Comparison of ENCODE assay signal across 23 mouse cellular contexts in genomic region chr5:43384689-43385375, GRCm38 (mm10).
DNase-seq lines count a peak whose midpoint lies in the region; ATAC-seq lines count a peak whose summit lies in the region.
"Had no signal": no experiment of that assay in that cellular context is flagged by ENCODE, and none has a peak within 500 bp of the region (broad histone marks: within the 10 kb centered on the region; RNA-seq: fewer than 3 reads in every experiment).

No protein-coding gene starts in this region.

- WGBS in lung, embryonic 16.5 days: 55% methylated on average over 3 of the region's 3 CpGs

- DNase-seq in frontal cortex, postnatal 25 days (ENCODE audit: low spot score in 2 of 2): no peak
- DNase-seq in left cerebral cortex, adult 18-20 months (ENCODE audit: low spot score in 2 of 2): peak; percentile 15 to 19
- no peak for DNase-seq in left cerebral cortex, adult 11 months (ENCODE audit: low spot score)
- no peak for DNase-seq in lung, postnatal 10 days
- DNase-seq in fat pad, adult 2 months (ENCODE audit: extremely low read depth, low read depth, low spot score): peak; percentile 25
- no peak for DNase-seq in cerebellum, postnatal 14 days
- DNase-seq: cerebellum, adult 8-10 months; gastrocnemius, adult 2 months; heart, postnatal 10 days; lung, postnatal 14 days; right cerebral cortex, postnatal 14 days; thymus, adult 2 months had no signal

- no peaks in the 10 kb centered on the region; the same call in 1 of the 2 replicates for H3K4me1 ChIP-seq in lung, embryonic 16.5 days (replicated peaks; ENCODE audit: control insufficient read depth, insufficient read depth, low read length)
- H3K4me1 ChIP-seq: embryonic facial prominence, embryonic 12.5 days; forebrain, embryonic 15.5 days; limb, embryonic 12.5 days; midbrain, embryonic 15.5 days; stomach, embryonic 15.5 days had no signal

- no peak overlapping the region for H3K9ac ChIP-seq in lung, embryonic 16.5 days (ENCODE audit: low read length)
- H3K9ac ChIP-seq: embryonic facial prominence, embryonic 12.5 days; forebrain, embryonic 15.5 days; limb, embryonic 12.5 days; midbrain, embryonic 15.5 days; stomach, embryonic 15.5 days had no signal

- no peak overlapping the region for H3K4me2 ChIP-seq in lung, embryonic 16.5 days (ENCODE audit: low read depth, low read length)
- H3K4me2 ChIP-seq: embryonic facial prominence, embryonic 12.5 days; forebrain, embryonic 15.5 days; heart, embryonic 11.5 days; limb, embryonic 12.5 days; midbrain, embryonic 15.5 days; stomach, embryonic 15.5 days had no signal

- no peaks in the 10 kb centered on the region for H3K36me3 ChIP-seq in lung, embryonic 16.5 days (ENCODE audit: control insufficient read depth, insufficient read depth, low read length)
- H3K36me3 ChIP-seq: embryonic facial prominence, embryonic 12.5 days; forebrain, embryonic 15.5 days; limb, embryonic 12.5 days; midbrain, embryonic 15.5 days; stomach, embryonic 15.5 days had no signal

- H3K27ac ChIP-seq in lung, embryonic 16.5 days (ENCODE audit: low read length): no peak overlapping the region
- H3K27ac ChIP-seq: embryonic facial prominence, embryonic 12.5 days; forebrain, embryonic 15.5 days; gastrocnemius, adult 2 months; left cerebral cortex, adult 2 months; limb, embryonic 12.5 days; midbrain, embryonic 15.5 days; stomach, embryonic 15.5 days had no signal

- H3K4me3 ChIP-seq in lung, embryonic 16.5 days (ENCODE audit: low read length): no peak overlapping the region
- H3K4me3 ChIP-seq: embryonic facial prominence, embryonic 12.5 days; forebrain, embryonic 15.5 days; gastrocnemius, adult 2 months; left cerebral cortex, adult 2 months; limb, embryonic 12.5 days; midbrain, embryonic 15.5 days; myocyte; stomach, embryonic 15.5 days had no signal

- no peaks in the 10 kb centered on the region for H3K27me3 ChIP-seq in lung, embryonic 16.5 days (ENCODE audit: control insufficient read depth, insufficient read depth, low read depth, low read length)
- H3K27me3 ChIP-seq: CH12.LX; embryonic facial prominence, embryonic 12.5 days; forebrain, embryonic 15.5 days; limb, embryonic 12.5 days; midbrain, embryonic 15.5 days; stomach, embryonic 15.5 days had no signal

- no peaks in the 10 kb centered on the region for H3K9me3 ChIP-seq in lung, embryonic 16.5 days (ENCODE audit: control insufficient read depth, low read length)
- H3K9me3 ChIP-seq: embryonic facial prominence, embryonic 12.5 days; forebrain, embryonic 15.5 days; limb, embryonic 12.5 days; midbrain, embryonic 15.5 days; stomach, embryonic 15.5 days had no signal

- ATAC-seq in frontal cortex, adult (ENCODE audit: low TSS enrichment): peak; percentile 91
- peak; percentile 69 for ATAC-seq in lung, embryonic 16.5 days (ENCODE audit: low read depth)
- ATAC-seq: forebrain, embryonic 15.5 days; midbrain, embryonic 15.5 days had no signal

Comparison
In these comparisons a context has a peak if more than half of its experiments do, and no peak if none do; other contexts are left out.
1. DNase-seq: peak in left cerebral cortex, adult 18-20 months (2 of 2) and fat pad, adult 2 months (single experiment); none in frontal cortex, postnatal 25 days (0 of 2), left cerebral cortex, adult 11 months (single experiment), lung, postnatal 10 days (single experiment) and cerebellum, postnatal 14 days (0 of 2).